Mouse (Mus musculus) embryonic facial prominence, embryonic 14.5 days (tissue): ENCODE results near the gene Olfr1113. TPM values are rescaled to one million over a fixed set of nuclear protein-coding genes. Genes with fewer than 3 reads are reported as not detected.
"Not testable (repeated sequence)": the region's sequence is repeated elsewhere in the genome, so short reads cannot be mapped to it uniquely, and the experiment has no call there.

Experiments
- ATAC-seq: fragments of 200-750 bp; cut with Nextera tagmentation; 2 replicates; pipeline ENCODE4 v1.8.0; 2017; ENCODE audit warnings: low read depth, moderate number of reproducible peaks, moderate TSS enrichment
- DNase-seq: peaks from one replicate; pipeline ENCODE4 v3.0.0-alpha.2; 2015; ENCODE audit warnings: low spot score
- H3K27ac ChIP-seq: fragments of 300-500 bp; sonication (generic); replicated peaks from 2 replicates; pipeline ENCODE4 v1.5.1; 2014; ENCODE audit warnings: low read depth, mild to moderate bottlenecking, low read length, moderate library complexity
- H3K27me3 ChIP-seq: fragments of 300-500 bp; sonication (generic); replicated peaks from 2 replicates; pipeline ENCODE4 v1.6.1; 2014; ENCODE audit warnings: low read length; ENCODE audit not compliant: control insufficient read depth, insufficient read depth
- H3K36me3 ChIP-seq: fragments of 300-500 bp; sonication (generic); 2 replicates; pipeline ENCODE4 v1.6.1; 2014; ENCODE audit warnings: low read length, mixed read lengths; ENCODE audit not compliant: control insufficient read depth, insufficient read depth
- H3K4me1 ChIP-seq: fragments of 300-500 bp; sonication (generic); 2 replicates; pipeline ENCODE4 v1.6.1; 2014; ENCODE audit warnings: antibody characterized with exemption, low read length; ENCODE audit not compliant: control insufficient read depth, insufficient read depth
- H3K4me2 ChIP-seq: fragments of 300-500 bp; sonication (generic); 2 replicates; pipeline ENCODE4 v1.6.1; 2014; ENCODE audit warnings: low read depth, mild to moderate bottlenecking, low read length, moderate library complexity, mixed read lengths
- H3K4me3 ChIP-seq: fragments of 300-500 bp; sonication (generic); 2 replicates; pipeline ENCODE4 v1.5.1; 2014; ENCODE audit warnings: low read depth, mild to moderate bottlenecking, low read length
- H3K9ac ChIP-seq: fragments of 300-500 bp; sonication (generic); 2 replicates; pipeline ENCODE4 v1.6.1; 2014; ENCODE audit warnings: low read depth, mild to moderate bottlenecking, low read length, moderate library complexity, mixed read lengths
- H3K9me3 ChIP-seq: fragments of 300-500 bp; sonication (generic); 2 replicates; pipeline ENCODE4 v1.6.1; 2016; ENCODE audit warnings: low read length; ENCODE audit not compliant: control insufficient read depth
- WGBS: fragments of 180-500 bp; shearing (Covaris S2); extraction: QIAGEN DNeasy Blood & Tissue Kit; methylation state at CpG from one replicate; pipeline ENCODE4 v1.1.7; 2014; 5-methylcytosine and 5-hydroxymethylcytosine counted together
- microRNA-seq: library from miRNA; unstranded; fragments of <30 nt; microRNA quantifications from one replicate; pipeline ENCODE4, GENCODE M21; 2016; ENCODE audit warnings: borderline number of aligned reads
- polyA plus RNA-seq: library from polyadenylated mRNA; unstranded; fragments of >200 nt; fragmentation: Nextera tagmentation; extraction: Ambion mirVana; gene quantifications from 2 replicates; pipeline ENCODE4 v1.2.1, GENCODE M21; 2014

Olfr1113 gene
- not detected in 2 replicates for polyA plus RNA-seq

- no peak within 1 kb of the TSS for H3K4me2 ChIP-seq
- H3K36me3 ChIP-seq, result no peaks in the 10 kb centered on the region
- no peaks in the 10 kb centered on the region for H3K4me1 ChIP-seq
- no peak within 1 kb of the TSS for H3K9ac ChIP-seq
- H3K4me3 ChIP-seq, result no peak within 1 kb of the TSS
- DNase-seq, result no peak
- WGBS, result 77% methylated on average over 2 of the region's 2 CpGs
- H3K27me3 ChIP-seq, result no peaks in the 10 kb centered on the region
- H3K27ac ChIP-seq, result no peak within 1 kb of the TSS
- H3K9me3 ChIP-seq, result no peaks in the 10 kb centered on the region
- ATAC-seq, result no peak
These were observed at the start of gene Olfr1113 for GRCm38 (mm10) chr2:87208670-87209069. Gene Olfr1113, plus strand, starts transcription at chr2:87208970.

GRCm38 (mm10) chr2:87167731-87168130 lies 41.0 kb upstream of the Olfr1113 start:
- not testable (repeated sequence) for H3K27ac ChIP-seq, H3K9ac ChIP-seq, H3K27me3 ChIP-seq, H3K4me2 ChIP-seq, H3K36me3 ChIP-seq, DNase-seq, H3K4me1 ChIP-seq, H3K4me3 ChIP-seq, H3K9me3 ChIP-seq, ATAC-seq
- 76% methylated on average over 2 of the region's 2 CpGs for WGBS

GRCm38 (mm10) chr2:87187498-87187897 lies 21.3 kb upstream of the Olfr1113 start, which contains the start of gene Olfr1112:
Gene Olfr1112, plus strand, starts transcription at chr2:87187798.
- no peaks in the 10 kb centered on the region for H3K9me3 ChIP-seq
- no peaks in the 10 kb centered on the region for H3K36me3 ChIP-seq
- no peak within 1 kb of the TSS for H3K27ac ChIP-seq
- no peaks in the 10 kb centered on the region for H3K4me1 ChIP-seq
- DNase-seq, result no peak
- 94% methylated on average over 1 of the region's 1 CpGs for WGBS
- no peak within 1 kb of the TSS for H3K9ac ChIP-seq
- no peak within 1 kb of the TSS for H3K4me3 ChIP-seq
- H3K4me2 ChIP-seq, result no peak within 1 kb of the TSS
- ATAC-seq, result no peak
- no peaks in the 10 kb centered on the region for H3K27me3 ChIP-seq

- Histone ChIP-seq H3K4me3 (no peak within 1 kb of the TSS), H3K27me3 (no peaks in the 10 kb centered on the region), H3K9ac (no peak within 1 kb of the TSS), H3K36me3 (no peaks in the 10 kb centered on the region), H3K27ac (no peak within 1 kb of the TSS), H3K9me3 (no peaks in the 10 kb centered on the region), H3K4me1 (no peaks in the 10 kb centered on the region), H3K4me2 (no peak within 1 kb of the TSS)
- WGBS, result 77% methylated on average over 2 of the region's 2 CpGs
- ATAC-seq, result no peak
- no peak for DNase-seq
These were observed 38.9 kb downstream of the Olfr1113 start, which contains the start of gene Olfr1115 for GRCm38 (mm10) chr2:87247713-87248112. Gene Olfr1115, plus strand, starts transcription at chr2:87248013.

Small RNA genes within 50 kb of the gene (microRNA-seq; reads per million reads assigned to microRNA genes)
- not detected for gene Gm27438

Other genes with a start within 250 kb of the Olfr1113 start
- gene Olfr1099, start 248.3 kb upstream of the Olfr1113 start, polyA plus RNA-seq, result not detected in 2 replicates
- gene Olfr1100, start 229.0 kb upstream of the Olfr1113 start, polyA plus RNA-seq, result not detected in 2 replicates
- not detected in 2 replicates for gene Olfr1101, start 217.7 kb upstream of the Olfr1113 start, polyA plus RNA-seq
- gene Olfr1102, start 210.6 kb upstream of the Olfr1113 start, polyA plus RNA-seq, result not detected in 2 replicates
- 0.24 TPM in 1 of 2 replicates, not detected in the other for gene Olfr1104, start 181.9 kb upstream of the Olfr1113 start, polyA plus RNA-seq
- gene Olfr1105, start 172.4 kb upstream of the Olfr1113 start, polyA plus RNA-seq, result 0.18 TPM in 1 of 2 replicates, not detected in the other
- gene Olfr1106, start 156.7 kb upstream of the Olfr1113 start, polyA plus RNA-seq, result not detected in 2 replicates
- not detected in 2 replicates for gene Olfr1107, start 133.2 kb upstream of the Olfr1113 start, polyA plus RNA-seq
- not detected in 2 replicates for gene Olfr1109, start 113.0 kb upstream of the Olfr1113 start, polyA plus RNA-seq
- not detected in 2 replicates for gene Olfr259, start 94.4 kb upstream of the Olfr1113 start, polyA plus RNA-seq
- gene Olfr1110, start 68.7 kb upstream of the Olfr1113 start, polyA plus RNA-seq, result 0.06 TPM in 1 of 2 replicates, not detected in the other
- not detected in 2 replicates for gene Olfr1111, start 56.3 kb upstream of the Olfr1113 start, polyA plus RNA-seq
- gene Olfr1112, start 21.2 kb upstream of the Olfr1113 start, polyA plus RNA-seq, result not detected in 2 replicates
- gene Olfr1115, start 39.0 kb downstream of the Olfr1113 start, polyA plus RNA-seq, result 0.21 and 0.25 TPM in 2 replicates
- gene Olfr1116, start 58.6 kb downstream of the Olfr1113 start, polyA plus RNA-seq, result not detected in 2 replicates
- not detected in 2 replicates for gene Olfr1118, start 98.6 kb downstream of the Olfr1113 start, polyA plus RNA-seq
- not detected in 2 replicates for gene Olfr1120, start 145.8 kb downstream of the Olfr1113 start, polyA plus RNA-seq
- not detected in 2 replicates for gene Olfr1121, start 160.9 kb downstream of the Olfr1113 start, polyA plus RNA-seq
- gene Olfr1122, start 176.9 kb downstream of the Olfr1113 start, polyA plus RNA-seq, result not detected in 2 replicates
- not detected in 2 replicates for gene Olfr1123, start 207.7 kb downstream of the Olfr1113 start, polyA plus RNA-seq
- 0.07 TPM in 1 of 2 replicates, not detected in the other for gene Olfr1124, start 221.3 kb downstream of the Olfr1113 start, polyA plus RNA-seq
- not detected in 2 replicates for gene Olfr1126, start 245.0 kb downstream of the Olfr1113 start, polyA plus RNA-seq